Mouse (Mus musculus): Measurements from ENCODE around the gene Slc25a19. TPM values are rescaled to one million over a fixed set of nuclear protein-coding genes. Genes with fewer than 3 reads are reported as not detected.
A peak's percentile ranks its signal among the peaks of the same experiment; 100 is the strongest.

Slc25a19 gene
- polyA plus RNA-seq, 1 experiment from 2014 or later: 23.0 TPM

DNA sequence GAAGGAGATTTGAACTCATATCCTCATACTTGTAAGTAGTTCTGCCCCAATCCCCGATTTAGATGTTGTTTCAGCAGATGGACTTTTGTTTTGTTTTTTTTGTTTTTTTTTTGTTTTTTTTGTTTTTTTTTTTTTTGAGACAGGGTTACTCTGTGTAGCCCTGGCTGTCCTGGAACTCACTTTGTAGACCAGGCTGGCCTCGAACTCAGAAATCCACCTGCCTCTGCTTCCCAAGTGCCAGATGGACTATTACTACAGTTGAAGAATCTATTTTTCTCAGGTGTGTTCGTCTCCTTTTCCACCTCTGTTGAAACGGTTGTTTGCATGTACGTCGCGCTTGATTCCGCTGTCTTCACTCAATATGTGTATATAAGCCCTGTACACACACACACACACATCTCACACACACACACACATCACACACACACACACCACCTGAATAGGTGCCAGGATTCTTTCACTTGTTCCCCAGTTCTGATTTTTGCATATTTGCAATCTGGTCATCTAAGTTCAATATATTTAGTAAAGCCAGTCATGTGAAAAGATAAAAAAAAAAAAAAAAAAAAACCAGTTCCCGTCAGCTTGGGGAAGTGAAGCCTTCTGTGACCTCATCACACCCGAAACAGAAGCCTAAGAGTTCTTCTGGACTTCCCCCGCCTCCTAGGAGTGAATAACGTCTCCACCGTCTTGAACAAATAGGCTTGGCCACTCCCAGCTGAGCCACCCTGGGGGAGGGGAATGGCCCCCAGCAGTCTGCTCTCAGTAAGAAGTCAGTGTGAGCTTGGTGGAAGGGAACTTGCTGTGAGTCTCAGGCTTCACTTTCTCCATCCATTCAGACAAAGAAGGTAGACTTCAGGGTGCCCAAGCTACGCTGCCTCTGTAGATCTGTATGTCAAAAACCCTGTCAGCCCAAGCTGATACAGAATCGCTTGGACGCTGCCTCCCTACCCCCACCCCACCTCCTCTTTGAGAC is 2.7 kb upstream of the Slc25a19 start:
- DNase-seq (ENCODE audit: low spot score) (no peak), ATAC-seq (ENCODE audit: insufficient read depth, low FRiP score, low TSS enrichment) (no peak)
- no peak overlapping the region for H3K27ac ChIP-seq (ENCODE audit: low read depth, low read length)
- H3K9ac ChIP-seq (ENCODE audit: low read length): no peak overlapping the region
- no peak overlapping the region for H3K4me2 ChIP-seq (ENCODE audit: low read depth)
- H3K9me3 ChIP-seq (ENCODE audit: control insufficient read depth, low read length): no peaks in the 10 kb centered on the region
- WGBS: 55% methylated on average over 16 of the region's 16 CpGs
- no peaks in the 10 kb centered on the region for H3K27me3 ChIP-seq (ENCODE audit: control insufficient read depth, insufficient read depth, low read length)
- H3K4me1 ChIP-seq (ENCODE audit: control insufficient read depth, insufficient read depth, low read length): 0 out of 2 replicates have a peak, but pooled peaks cover 2% of the 10 kb centered on the region
- no peak overlapping the region for H3K4me3 ChIP-seq (ENCODE audit: low read depth, low read length)
- H3K36me3 ChIP-seq (ENCODE audit: control insufficient read depth, insufficient read depth, low read length): no peaks in the 10 kb centered on the region

DNA sequence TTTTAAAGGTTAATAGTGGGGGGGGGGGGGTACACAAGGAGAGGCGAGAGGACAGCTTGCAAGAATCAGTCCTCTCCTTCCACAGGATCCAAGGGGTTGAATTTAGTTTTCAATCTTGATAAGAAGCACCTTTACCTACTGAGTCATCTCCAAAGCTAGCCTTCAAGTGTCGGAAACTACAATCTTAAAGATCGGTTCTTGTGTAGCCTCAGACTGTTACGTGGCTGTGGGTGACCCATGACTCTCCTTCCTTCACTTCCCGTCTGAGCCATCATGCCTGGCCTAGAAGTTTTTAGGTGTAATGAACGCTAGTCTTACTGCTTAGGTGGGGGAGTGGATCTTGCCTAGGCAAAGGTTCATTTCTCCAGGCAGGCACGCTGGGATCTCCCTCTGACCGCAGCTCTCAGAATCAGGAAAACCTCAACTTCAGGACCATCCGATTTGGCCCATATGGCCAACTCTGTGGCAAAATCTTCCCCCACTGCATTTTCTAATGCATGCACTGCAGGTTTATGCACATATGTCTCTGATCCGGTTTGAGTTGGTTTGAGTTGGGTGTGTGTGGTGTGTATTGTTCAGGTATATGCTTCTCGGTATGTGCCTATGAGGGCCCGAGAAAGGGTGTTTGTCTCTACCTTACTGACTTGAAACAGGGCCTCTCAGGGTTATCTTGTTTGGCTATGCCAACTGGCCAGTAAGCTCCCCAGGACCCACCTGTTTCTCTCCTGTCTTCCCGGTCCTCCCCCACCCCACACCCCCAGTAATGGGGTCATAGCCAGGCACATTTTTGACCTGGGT is 1.8 kb upstream of the Slc25a19 start:
- WGBS: 85% methylated on average over 13 of the region's 13 CpGs
- H3K9me3 ChIP-seq (ENCODE audit: control insufficient read depth, low read length): no peaks in the 10 kb centered on the region
- ATAC-seq (ENCODE audit: insufficient read depth, low FRiP score, low TSS enrichment) (no peak), DNase-seq (ENCODE audit: low spot score) (no peak)
- H3K36me3 ChIP-seq (ENCODE audit: control insufficient read depth, insufficient read depth, low read length): no peaks in the 10 kb centered on the region
- H3K9ac ChIP-seq (ENCODE audit: low read length): no peak overlapping the region
- H3K27me3 ChIP-seq (ENCODE audit: control insufficient read depth, insufficient read depth, low read length): no peaks in the 10 kb centered on the region
- no peak overlapping the region for H3K4me3 ChIP-seq (ENCODE audit: low read depth, low read length)
- H3K4me2 ChIP-seq (ENCODE audit: low read depth): no peak overlapping the region
- H3K4me1 ChIP-seq (ENCODE audit: control insufficient read depth, insufficient read depth, low read length): 0 out of 2 replicates have a peak, but pooled peaks cover 2% of the 10 kb centered on the region
- no peak overlapping the region for H3K27ac ChIP-seq (ENCODE audit: low read depth, low read length)

DNA sequence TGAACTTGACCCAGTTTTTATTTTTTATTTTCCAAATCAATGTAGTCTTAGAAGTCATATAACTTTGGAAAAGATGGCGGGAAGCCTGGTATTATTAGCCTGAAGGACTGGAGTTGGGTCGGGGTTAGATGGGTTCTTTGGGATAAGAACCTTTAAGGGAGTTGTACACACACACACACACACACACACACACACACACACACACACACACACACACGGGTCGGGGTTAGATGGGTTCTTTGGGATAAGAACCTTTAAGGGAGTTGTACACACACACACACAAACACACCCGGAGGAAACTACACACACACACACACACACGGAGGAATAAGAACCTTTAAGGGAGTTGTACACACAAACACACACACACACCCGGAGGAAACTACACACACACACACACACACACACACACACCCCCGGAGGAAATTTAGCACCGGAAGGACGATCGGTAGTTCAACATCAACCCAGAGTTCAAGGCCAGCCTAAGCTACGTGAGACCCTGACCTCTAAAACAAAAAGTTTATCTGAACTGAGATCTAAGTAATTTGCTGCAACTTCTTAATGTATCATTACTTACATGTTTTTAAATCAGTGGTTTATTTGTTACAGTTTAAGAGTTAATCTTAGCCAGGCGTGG is 488 bp upstream of the Slc25a19 start:
- Histone ChIP-seq H3K9ac (ENCODE audit: low read length) (no peak overlapping the region; the same call in 1 of the 2 replicates), H3K4me1 (ENCODE audit: control insufficient read depth, insufficient read depth, low read length) (0 out of 2 replicates have a peak, but pooled peaks cover 2% of the 10 kb centered on the region), H3K27me3 (ENCODE audit: control insufficient read depth, insufficient read depth, low read length) (no peaks in the 10 kb centered on the region), H3K36me3 (ENCODE audit: control insufficient read depth, insufficient read depth, low read length) (no peaks in the 10 kb centered on the region), H3K9me3 (ENCODE audit: control insufficient read depth, low read length) (no peaks in the 10 kb centered on the region), H3K4me2 (ENCODE audit: low read depth) (peak overlapping the region; percentile 37), H3K27ac (ENCODE audit: low read depth, low read length) (no peak overlapping the region), H3K4me3 (ENCODE audit: low read depth, low read length) (peak overlapping the region; percentile 65)
- 66% methylated on average over 11 of the region's 13 CpGs for WGBS
- DNase-seq (ENCODE audit: low spot score): no peak
- ATAC-seq (ENCODE audit: insufficient read depth, low FRiP score, low TSS enrichment): no peak

DNA sequence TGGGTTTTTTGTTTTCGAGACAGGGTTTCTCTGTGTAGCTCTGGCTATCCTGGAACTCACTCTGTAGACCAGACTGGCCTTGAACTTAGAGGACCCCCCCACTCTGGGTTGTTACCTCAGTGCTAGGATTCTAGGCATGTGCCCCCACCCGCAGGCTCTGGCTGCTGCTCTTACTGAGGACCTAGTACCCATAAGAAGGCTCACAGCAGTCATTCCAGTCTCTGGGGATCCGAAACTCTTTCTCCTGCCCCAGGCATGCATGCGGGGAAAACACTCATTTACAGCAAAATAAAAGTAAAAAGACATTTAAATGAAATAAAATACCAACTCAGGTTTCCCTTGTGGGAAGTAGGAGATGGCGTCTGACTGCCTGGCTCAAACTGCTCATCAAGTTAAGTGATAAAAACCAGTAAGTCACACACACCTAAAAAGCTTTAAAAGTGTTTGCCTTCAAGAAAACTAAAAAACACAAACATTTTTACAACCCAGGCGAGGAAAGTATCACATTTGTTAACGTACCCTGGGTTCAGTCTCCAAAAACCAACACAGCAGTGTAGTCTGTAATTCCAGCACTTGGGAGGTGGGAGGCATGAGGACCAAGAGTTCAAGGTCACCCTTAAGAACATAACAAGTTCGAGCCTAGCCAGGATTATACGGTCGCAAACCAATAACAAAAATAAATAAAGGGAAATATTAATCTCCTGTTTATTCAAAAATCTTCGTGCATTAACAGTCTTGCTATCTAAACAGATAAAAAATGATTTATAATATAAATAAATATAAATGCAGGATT is 1.1 kb downstream of the Slc25a19 start:
- Histone ChIP-seq H3K9ac (ENCODE audit: low read length) (no peak overlapping the region; the same call in 1 of the 2 replicates), H3K27me3 (ENCODE audit: control insufficient read depth, insufficient read depth, low read length) (no peaks in the 10 kb centered on the region), H3K36me3 (ENCODE audit: control insufficient read depth, insufficient read depth, low read length) (peaks cover 3% of the 10 kb centered on the region; the same call in 1 of the 2 replicates), H3K4me2 (ENCODE audit: low read depth) (peak overlapping the region; percentile 95), H3K4me1 (ENCODE audit: control insufficient read depth, insufficient read depth, low read length) (0 out of 2 replicates have a peak, but pooled peaks cover 2% of the 10 kb centered on the region), H3K4me3 (ENCODE audit: low read depth, low read length) (peak overlapping the region; percentile 65), H3K27ac (ENCODE audit: low read depth, low read length) (no peak overlapping the region), H3K9me3 (ENCODE audit: control insufficient read depth, low read length) (no peaks in the 10 kb centered on the region)
- 54% methylated on average over 11 of the region's 11 CpGs for WGBS
- DNase-seq (ENCODE audit: low spot score): no peak
- no peak for ATAC-seq (ENCODE audit: insufficient read depth, low FRiP score, low TSS enrichment)

DNA sequence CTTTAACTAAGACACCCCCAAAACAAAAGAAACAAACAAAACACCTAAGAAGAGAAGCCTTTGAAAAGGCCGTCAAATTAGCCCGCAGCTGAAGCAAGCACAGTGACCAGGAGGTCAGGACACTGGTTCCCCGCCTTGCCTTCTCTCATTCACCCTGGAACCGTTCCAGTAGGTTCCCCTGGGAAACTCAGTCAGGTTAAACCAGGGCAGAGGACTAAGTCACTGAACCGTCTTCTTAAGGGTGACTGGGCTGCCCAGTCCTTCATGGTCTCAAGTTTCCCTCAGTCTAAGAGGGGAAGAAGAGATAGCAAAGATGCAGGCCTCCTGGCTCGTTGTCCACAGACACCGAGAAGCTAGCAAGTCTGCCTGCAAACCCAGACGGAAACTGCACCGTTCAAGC is 2.2 kb downstream of the Slc25a19 start:
- Histone ChIP-seq H3K9ac (ENCODE audit: low read length) (no peak overlapping the region), H3K4me1 (ENCODE audit: control insufficient read depth, insufficient read depth, low read length) (0 out of 2 replicates have a peak, but pooled peaks cover 2% of the 10 kb centered on the region), H3K4me3 (ENCODE audit: low read depth, low read length) (no peak overlapping the region), H3K4me2 (ENCODE audit: low read depth) (no peak overlapping the region), H3K27ac (ENCODE audit: low read depth, low read length) (no peak overlapping the region), H3K9me3 (ENCODE audit: control insufficient read depth, low read length) (no peaks in the 10 kb centered on the region), H3K36me3 (ENCODE audit: control insufficient read depth, insufficient read depth, low read length) (peaks cover 3% of the 10 kb centered on the region; the same call in 1 of the 2 replicates), H3K27me3 (ENCODE audit: control insufficient read depth, insufficient read depth, low read length) (no peaks in the 10 kb centered on the region)
- 84% methylated on average over 9 of the region's 9 CpGs for WGBS
- ATAC-seq (ENCODE audit: insufficient read depth, low FRiP score, low TSS enrichment): no peak
- DNase-seq (ENCODE audit: low spot score): no peak

DNA sequence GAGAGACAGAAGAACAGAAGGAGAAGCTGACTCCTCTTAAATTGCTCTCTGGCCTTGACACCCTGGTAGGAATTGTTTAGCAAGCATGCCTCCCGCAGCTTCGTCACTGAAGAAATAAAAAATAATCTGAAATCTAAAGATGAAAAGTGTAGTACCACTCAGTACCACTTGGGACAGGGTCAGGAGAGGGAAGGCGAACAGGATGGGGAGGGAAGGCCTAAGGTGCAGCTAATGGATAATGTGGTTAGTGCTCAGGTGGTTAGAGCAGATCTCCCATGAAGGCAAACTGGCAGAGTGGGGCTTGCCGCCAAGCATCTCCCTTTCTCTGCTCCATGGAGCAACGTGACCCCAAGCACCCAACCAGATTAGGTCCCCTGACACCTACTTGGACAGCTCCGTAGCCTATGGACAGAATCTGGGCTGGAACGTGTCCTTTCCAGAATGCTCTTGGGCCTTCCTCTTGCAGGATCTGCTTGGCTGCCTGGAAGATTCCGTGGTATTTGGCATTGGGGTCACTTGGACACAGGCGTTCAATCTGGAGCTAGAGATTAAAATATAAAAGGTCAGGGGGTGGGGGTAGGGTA is 4.5 kb downstream of the Slc25a19 start:
- no peak for ATAC-seq (ENCODE audit: insufficient read depth, low FRiP score, low TSS enrichment)

DNA sequence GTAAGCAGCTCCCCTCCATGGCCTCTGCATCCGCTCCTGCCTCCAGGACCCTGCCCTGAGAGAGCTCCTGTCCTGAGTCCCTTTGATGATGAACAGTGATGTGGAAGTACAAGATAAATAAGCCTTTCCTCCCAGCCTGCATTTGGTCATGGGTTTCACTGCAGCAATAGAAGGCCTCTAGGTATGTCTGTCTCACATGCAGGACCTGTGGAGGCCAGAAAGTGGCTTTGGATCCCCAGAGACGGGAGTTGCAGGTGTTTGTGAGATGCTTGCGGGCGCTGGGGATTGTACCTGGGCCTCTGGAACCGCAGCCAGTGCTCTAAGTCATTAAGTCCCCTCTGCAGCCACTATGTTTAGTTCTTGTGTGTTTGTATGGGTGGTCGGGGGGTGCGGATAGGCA is 8.1 kb downstream of the Slc25a19 start:
- H3K9ac ChIP-seq (ENCODE audit: low read length): no peak overlapping the region
- H3K27ac ChIP-seq (ENCODE audit: low read depth, low read length): no peak overlapping the region
- H3K9me3 ChIP-seq (ENCODE audit: control insufficient read depth, low read length): no peaks in the 10 kb centered on the region
- DNase-seq (ENCODE audit: low spot score) (no peak), ATAC-seq (ENCODE audit: insufficient read depth, low FRiP score, low TSS enrichment) (no peak)
- H3K4me2 ChIP-seq (ENCODE audit: low read depth): no peak overlapping the region
- 87% methylated on average over 7 of the region's 7 CpGs for WGBS
- H3K36me3 ChIP-seq (ENCODE audit: control insufficient read depth, insufficient read depth, low read length): peaks cover 3% of the 10 kb centered on the region; the same call in 1 of the 2 replicates
- H3K4me3 ChIP-seq (ENCODE audit: low read depth, low read length): no peak overlapping the region
- no peaks in the 10 kb centered on the region for H3K4me1 ChIP-seq (ENCODE audit: control insufficient read depth, insufficient read depth, low read length)
- H3K27me3 ChIP-seq (ENCODE audit: control insufficient read depth, insufficient read depth, low read length): no peaks in the 10 kb centered on the region

More for the DNA sequence above, 4.5 kb downstream of the Slc25a19 start:
- Histone ChIP-seq H3K27ac (ENCODE audit: low read depth, low read length) (no peak overlapping the region), H3K4me1 (ENCODE audit: control insufficient read depth, insufficient read depth, low read length) (0 out of 2 replicates have a peak, but pooled peaks cover 2% of the 10 kb centered on the region), H3K9ac (ENCODE audit: low read length) (no peak overlapping the region), H3K9me3 (ENCODE audit: control insufficient read depth, low read length) (no peaks in the 10 kb centered on the region), H3K27me3 (ENCODE audit: control insufficient read depth, insufficient read depth, low read length) (no peaks in the 10 kb centered on the region), H3K4me2 (ENCODE audit: low read depth) (no peak overlapping the region), H3K36me3 (ENCODE audit: control insufficient read depth, insufficient read depth, low read length) (peaks cover 3% of the 10 kb centered on the region; the same call in 1 of the 2 replicates), H3K4me3 (ENCODE audit: low read depth, low read length) (no peak overlapping the region)
- no peak for DNase-seq (ENCODE audit: low spot score)
- WGBS: 83% methylated on average over 9 of the region's 9 CpGs
